Mouse (Mus musculus) heart, postnatal 25 days (tissue): ENCODE data around the gene Ctsf. TPM values are rescaled to one million over a fixed set of nuclear protein-coding genes. Genes with fewer than 3 reads are reported as not detected.
"Not testable (repeated sequence)": the region's sequence is repeated elsewhere in the genome, so short reads cannot be mapped to it uniquely, and the experiment has no call there.

ENCODE experiments used
- DNase-seq: peaks from one replicate; pipeline ENCODE4 v3.0.0; 2022; ENCODE audit warnings: low spot score
- intact Hi-C: fragments of 180-260 bp; cut with DNase I; formaldehyde crosslinking; loops from one replicate; pipeline ENCODE4 v1.15.1; 2025
- total RNA-seq, 2 experiments: library from RNA; stranded (reverse); gene quantifications; 2 replicates each; pipeline ENCODE4 v1.2.3; 2021

Gene Ctsf
- total RNA-seq, 2 experiments from 2014 or later = 77.9 to 82.6 TPM

DNA sequence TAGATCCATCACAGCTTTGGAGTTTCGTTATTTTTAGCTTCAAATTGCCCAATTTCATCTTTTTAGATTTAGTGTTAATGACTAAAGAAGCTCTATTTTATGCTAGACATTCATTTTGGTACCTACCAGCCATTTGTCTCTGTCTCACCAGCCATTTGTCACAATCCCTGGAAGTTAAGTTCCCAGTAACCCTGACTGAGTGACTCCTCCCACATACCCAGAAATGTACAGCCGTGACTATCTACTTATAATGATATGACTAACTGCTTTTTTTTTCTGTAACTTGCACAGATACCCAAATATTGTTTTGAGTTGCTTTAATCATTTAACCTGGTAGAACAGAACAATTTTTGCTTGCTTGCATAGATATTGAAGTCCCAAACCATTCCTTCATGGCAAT lies 9.1 kb upstream of the Ctsf start:
- no peak for DNase-seq
- intact Hi-C loops = no loop called here

DNA sequence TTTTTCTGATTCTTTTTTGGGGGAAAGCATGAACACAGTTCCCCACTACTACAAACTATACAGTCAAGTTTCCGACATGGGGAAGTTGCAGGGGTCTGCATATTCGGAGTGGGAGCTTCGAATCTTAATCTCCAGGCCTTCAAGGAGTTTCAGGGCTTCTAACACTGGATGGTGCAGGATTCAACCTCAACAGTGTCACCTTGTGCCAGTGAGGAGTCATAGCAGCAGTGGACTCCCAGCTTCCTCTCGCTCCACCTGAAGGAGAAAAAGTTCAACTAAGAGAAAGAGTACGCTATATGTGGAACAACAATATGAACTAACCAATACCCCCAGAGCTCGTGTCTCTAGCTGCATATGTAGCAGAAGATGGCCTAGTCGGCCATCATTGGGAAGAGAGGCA lies 7.4 kb upstream of the Ctsf start:
- DNase-seq = no peak
- intact Hi-C loops = no loop called here

DNA sequence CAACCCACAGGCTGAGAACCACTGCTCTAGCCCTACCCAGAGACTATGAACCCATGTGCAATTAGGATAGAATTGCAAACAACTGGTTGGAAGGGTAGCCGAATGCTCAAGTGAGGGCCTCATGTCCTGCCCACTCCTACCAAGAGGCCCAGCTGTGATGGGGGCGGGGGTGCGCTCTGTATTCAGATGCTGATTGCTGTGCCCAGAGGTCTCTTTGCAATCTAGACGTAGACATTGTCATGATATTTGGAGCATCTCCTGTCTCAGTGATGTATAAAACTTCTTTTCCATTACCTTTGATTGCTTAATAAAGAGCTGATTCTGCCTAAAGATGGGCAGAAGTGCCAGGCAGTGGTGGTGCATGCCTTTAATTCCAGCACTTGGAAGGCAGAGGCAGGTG lies 5.1 kb upstream of the Ctsf start:
- intact Hi-C loops = loop anchor here (1.0 kb wide), 1 partner anchor 94 kb away; no protein-coding TSS in a partner anchor
- DNase-seq = no peak

DNA sequence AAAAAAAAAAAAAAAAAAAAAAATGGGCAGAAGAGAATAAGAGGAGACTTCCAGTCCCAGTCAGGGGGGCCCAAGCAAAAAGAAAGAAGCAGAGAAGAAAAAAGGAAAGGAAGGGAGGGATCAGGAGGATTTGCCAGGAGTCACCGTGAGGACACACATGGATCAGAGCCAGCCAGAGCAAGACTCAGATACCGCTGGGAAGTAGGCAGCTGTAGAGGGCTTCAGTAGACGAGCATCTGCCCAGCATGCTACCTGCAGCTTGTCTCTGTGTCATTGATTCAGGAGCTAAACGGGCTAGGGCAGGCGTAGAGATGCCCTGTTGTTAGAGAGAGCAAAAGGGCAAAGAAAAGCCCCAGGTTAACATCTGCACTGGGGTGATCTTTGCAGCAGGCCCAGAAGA lies 4.6 kb upstream of the Ctsf start:
- intact Hi-C loops = no loop called here
- DNase-seq = no peak

DNA sequence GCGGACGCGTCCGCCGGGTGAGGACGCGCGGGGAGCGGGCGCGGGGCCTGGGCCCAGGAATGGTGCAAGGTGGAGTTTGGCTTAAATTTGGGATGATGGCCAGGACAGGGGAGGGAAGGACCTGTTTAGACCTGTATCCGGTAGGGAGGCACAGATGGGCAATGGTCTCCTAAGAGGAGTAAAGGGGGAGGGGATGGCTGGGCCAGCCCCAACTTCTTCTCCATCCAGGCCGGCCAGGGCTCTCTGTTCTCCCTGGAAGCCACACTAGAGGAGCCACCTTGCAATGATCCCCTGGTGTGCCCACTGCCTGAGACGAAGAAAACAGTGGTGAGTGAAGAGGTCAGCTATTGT lies 515 bp downstream of the Ctsf start:
- no peak for DNase-seq
- intact Hi-C loops = no loop called here

DNA sequence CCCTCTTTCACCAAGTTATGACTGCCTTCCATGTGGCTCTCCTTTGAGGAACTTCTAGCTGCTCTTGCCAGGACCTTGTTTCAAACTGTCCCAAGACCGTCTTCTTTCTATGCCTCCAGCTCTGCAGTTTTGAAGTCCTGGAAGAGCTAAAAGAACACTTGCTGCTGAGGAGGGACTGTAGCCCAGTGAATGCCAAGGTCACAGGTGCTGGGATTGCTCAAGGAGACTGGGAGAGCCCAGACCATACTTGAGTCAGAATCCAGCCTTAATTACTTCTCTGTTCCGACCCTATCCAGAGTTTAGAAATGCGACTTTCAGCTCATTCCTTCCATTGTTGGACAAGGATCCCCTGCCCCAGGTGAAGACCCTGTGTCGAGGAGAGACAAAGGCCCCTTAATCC lies 1.0 kb downstream of the Ctsf start:
- DNase-seq = no peak
- intact Hi-C loops = no loop called here

DNA sequence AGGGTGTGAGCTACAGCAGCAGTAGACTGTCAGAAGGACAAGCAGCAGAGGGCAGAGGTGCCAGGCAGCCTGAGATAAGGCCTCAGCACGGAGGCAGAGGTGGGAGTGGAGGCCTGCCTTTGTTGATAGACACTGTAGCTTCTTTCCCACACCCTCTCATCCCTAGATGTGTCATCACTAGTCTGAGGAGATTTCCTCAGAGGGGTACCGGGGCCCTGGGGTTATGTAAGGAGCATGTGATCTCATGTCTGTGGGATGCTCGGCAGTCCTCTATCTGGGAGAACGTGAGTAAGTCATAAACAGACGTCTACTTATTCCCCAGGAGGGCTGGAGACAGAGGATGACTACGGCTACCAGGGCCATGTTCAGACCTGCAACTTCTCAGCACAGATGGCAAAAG lies 4.2 kb downstream of the Ctsf start:
- DNase-seq = no peak
- intact Hi-C loops = no loop called here

DNA sequence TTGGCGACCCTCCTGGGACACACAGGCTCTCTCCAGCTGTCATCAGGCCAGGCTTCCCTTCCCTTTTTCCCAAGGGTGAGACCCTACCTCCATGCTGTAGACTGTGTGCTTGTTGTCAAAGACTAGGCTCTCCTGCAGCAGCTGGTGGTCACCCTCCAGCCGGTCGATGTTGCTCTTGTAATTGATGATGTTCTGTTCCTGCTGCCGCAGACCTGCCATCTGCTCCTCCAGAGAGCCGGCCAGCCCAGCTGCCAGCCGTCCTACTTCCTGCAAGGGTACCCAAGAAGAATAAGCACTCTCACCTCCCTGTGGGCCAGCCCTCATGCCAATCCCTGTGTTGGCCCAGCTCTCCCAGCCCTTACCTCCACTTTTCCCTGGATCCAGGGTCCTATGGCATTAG lies 8.1 kb downstream of the Ctsf start:
- no peak for DNase-seq
- intact Hi-C loops = no loop called here

DNA sequence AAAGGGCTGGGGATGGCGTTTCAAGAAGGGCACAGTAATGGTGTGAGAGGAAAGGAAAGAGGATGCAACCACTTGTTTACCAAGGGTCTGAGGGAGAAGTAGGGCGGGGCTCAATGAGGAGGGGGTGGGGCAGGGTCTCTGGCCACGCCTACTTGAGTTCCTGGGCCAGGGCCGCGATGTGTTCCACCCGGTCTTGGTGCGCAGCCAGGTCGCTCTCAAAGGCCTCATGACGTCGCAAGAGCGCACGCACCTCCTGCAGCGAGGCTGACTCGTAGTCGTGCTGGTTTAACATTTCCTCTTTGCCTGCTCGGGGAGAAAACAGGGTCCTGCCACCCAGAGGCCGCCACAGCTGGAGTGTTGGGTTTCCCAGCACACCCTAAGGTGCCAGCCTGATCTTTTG lies 10.2 kb downstream of the Ctsf start:
- intact Hi-C loops = no loop called here
- no peak for DNase-seq

DNA sequence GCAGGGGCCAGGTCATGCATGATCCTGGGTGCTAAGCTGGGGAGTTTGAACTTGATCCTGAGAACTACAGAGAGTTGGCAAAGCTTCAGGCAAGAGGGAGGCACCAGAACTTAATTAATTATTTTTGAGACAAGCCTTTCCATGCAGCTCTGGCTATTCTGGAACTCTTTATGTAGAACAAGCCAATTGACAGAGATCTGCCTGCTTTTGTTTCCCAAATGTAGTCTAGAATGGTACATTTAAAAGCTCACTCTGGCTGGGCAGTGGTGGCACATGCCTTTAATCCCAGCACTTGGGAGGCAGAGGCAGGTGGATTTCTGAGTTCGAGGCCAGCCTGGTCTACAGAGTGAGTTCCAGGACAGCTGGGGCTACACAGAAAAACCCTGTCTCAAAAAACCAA lies 19.7 kb downstream of the Ctsf start:
- intact Hi-C loops, DNase-seq: not testable (repeated sequence)

DNA sequence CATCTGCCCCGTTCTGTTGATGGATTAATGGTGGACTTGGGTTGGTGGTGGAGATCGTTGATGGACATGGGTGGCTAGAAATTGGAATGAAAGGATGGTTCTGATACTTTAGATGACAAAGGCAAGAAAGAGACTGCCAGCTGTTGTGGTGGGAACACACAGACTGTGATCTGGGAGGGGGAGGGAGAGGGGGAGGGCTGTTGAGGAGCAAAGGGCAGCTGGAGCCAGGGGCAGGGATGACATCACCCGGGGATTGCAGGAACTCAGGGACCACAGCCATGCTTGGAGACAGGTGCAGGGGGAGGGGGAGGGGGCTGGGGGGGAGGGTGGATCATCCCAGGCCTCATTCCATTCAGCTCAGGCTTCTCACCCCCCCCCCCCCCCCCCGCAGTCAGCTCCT lies 21.3 kb downstream of the Ctsf start:
- intact Hi-C loops = no loop called here
- DNase-seq = no peak

DNA sequence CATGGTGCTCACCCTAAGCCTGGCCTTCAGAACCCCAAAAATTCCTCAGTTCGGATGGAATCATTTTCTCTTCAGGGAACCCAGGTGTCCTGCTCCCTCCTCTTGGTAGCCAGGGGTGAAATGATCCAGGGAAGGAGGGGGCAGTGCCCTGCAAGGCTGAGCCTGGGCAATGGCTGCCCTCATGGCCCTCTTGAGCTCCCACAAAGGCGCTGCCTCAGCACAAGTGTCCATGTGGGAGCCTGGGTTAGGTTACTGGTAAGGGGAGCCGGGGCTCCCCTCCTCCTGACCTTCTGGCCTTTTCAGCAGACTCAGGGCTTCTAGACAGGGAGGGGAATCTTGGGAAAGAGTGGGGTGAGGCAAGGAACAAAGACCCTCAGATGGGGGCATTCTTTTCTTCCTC lies 21.8 kb downstream of the Ctsf start:
- no peak for DNase-seq
- intact Hi-C loops = no loop called here

DNA sequence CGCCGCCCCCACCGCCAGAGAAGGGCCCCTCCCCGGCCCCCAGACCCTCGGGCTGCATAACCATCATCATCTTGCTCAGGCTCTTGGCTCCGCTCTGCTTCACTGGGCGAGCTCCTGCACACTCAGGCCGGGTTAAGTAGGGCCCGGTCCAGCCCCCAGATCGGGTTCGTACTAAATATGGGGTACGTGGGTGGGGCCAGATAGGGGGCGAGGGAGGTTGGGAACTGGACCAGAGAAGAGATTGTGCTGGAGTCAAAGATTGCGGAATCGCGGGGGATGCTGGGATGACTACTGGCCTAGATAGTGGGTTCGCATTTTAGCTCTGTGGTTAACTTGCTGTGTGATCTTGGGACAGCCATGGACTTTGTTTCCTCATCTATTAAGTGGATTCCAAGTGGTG lies 22.9 kb downstream of the Ctsf start, which contains the start of gene Actn3:
Actn3 (minus strand) TSS at position 125 of the 400 bp plus-strand sequence.
- intact Hi-C loops = no loop called here
- peak; percentile 20 for DNase-seq

DNA sequence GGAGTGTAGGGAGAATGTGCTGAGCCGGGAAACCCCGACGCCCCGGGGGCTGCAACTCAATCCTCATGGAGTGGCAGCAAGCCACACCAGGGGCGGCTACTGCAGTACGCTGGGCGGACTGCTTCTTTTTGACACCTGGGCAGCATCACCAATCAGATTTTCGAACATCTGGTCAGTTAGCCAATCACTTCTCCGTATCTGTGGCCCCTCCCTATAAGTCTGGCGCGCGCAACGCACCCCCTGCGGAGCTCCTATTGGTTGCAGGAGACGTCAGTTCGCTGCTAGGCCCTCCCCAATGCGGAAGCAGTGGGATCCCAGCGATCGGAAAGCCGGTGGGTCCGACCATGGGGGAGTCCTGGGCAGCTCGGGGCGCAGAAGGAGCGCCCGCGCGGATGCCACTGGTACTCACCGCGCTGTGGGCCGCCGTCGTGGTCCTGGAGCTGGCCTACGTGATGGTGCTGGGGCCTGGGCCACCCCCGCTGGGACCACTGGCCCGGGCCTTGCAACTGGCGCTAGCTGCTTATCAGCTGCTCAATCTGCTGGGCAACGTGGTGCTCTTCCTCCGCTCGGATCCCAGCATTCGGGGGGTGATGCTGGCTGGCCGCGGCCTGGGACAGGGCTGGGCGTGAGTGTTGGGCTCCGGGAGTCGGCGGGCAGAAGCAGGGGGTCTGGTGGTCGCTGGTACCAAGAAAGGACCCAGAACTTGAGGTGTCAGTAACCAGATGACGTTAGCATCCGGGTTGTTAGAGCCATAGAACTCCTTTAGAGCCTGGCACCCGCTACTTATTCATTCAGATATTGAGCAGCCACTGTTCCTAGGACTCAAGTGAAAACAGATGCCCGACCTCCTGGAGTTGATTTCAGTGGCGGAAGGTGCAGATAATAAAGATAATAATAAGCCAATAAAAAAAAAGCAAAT lies 23.7 kb downstream of the Ctsf start, which contains the start of gene Zdhhc24:
Zdhhc24 (plus strand) TSS at position 264 of the 919 bp plus-strand sequence.
- peak; percentile 92 for DNase-seq
- intact Hi-C loops = no loop called here

DNA sequence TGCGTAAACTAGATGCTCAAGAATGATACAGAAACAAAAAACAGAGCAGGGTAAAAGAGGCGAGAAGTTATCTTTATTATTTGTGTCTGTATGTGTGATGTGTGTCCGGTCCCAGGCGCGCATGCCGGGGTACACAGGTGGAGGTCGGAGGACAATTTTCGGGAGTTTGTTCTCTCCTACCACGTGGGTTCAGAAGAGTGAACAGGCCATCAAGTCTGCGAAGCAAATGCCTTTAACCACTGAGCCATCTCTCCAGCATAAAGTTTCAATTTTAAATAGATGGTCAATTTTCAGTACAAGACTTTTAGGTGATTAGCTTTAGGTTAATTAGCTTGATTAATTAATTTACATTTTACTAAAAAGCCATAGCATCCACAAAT lies 24.4 kb downstream of the Ctsf start:
- intact Hi-C loops = no loop called here
- no peak for DNase-seq

DNA sequence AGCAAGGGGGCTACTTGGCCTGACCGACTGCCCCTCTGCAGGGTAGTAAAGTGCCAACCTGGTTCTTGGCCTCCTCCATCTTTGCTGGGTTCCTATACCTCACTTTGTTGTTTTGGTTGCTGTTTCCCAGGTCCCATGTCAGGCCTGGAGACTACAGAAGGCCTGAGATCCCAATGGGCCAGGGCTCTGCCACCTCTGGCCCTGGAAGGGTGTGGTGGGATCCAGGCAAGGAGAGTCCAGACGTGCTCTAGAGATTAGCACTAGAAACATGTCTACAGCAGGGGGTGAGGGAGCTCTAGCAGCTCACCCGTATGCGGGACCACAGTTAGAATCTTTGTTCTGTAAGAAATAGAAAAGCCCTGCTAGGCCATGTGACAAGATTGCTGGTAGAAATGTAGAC lies 29.0 kb downstream of the Ctsf start:
- DNase-seq = no peak
- intact Hi-C loops = no loop called here

DNA sequence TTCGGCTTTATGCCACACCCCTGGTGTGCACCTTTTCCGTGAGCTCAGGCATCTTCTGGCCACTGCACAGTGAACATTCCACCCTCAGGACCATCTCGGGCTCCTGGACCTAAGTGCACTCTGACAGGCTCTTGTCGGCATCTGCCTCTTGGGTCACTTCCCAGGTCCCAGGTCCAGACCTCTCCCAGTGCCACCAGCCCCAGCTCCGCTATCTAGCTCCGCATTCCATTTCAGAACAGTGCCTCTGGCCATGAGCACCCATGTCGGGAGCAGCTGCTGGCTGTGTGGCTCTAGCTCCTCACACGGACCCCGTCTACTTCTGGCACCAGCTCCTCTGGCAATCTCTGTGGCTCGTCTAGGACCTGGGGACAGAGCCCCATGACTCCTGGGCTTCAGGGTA lies 34.9 kb downstream of the Ctsf start:
- no peak for DNase-seq
- intact Hi-C loops = no loop called here

DNA sequence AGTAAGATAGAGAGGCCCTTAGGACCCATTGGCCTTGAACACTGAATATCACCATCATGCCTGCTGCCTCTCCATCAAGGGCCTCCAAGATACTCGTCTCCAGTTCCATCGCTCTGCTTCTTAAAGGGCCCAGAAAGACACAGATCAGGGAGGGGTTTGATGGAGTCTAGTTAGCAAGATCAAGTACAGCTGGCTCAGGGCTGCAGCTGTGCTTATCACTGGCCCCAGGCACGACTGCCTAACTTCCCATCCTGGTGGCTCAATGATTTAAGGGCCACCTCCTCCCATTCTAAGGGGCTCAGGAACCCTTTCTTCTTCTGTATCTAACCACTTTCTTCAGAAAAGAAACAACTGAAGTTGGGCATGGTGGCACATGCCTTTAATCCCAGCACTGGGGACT lies 36.9 kb downstream of the Ctsf start:
- DNase-seq = no peak
- intact Hi-C loops = no loop called here

DNA sequence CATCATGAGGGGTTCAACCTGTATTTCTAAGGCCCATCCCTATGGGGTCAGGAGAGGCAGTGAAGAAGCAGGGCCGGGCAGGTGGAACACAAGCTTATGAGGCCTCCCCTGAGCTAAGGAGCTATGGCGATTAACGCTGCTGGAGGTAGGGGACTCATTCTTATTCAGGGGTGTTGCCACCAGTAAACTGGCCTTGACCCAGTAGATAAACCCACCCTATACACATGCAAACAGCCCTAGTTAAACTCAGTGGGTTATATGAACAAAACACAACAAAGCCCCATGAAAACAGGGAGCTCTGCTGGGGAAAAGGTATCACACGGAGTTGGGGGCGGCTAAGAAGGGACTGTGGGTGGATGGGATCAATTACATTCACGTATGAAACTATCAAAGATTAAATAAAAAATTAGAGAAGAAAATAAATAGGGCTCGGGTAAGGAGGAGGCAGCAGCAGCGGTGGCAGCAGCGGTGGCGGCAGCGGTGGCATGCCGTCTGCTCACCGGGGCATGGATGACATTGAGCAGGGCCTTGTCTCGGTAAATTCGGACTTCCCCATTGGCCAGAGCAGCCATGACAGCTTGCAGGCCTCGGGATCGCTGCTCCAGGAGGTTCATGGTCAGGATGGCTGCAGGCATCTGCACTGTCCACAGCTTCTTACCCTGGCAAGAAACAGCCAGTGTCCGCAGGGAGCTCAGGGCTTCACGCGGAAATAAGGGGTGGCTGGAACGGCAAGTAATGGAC lies 42.0 kb downstream of the Ctsf start:
- DNase-seq = no peak
- intact Hi-C loops = no loop called here

DNA sequence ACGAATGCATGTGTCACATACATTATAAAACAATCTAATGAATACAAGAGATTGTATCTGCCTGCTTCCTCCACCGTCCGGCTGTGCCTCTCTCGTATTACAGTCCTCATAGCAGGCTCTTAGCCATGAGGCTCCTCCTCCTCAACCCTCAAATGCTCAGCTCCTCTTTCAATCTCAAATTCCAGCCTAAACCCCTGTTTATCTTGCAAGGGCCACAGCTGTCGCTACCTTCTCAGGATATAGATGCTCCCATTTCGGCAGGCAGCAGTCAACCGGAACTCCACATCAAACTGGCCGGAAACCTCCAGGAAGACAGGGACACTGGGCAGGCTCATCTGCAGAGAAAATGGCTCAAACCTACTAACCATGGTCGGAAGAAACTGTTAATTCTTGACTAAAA lies 44.0 kb downstream of the Ctsf start:
- intact Hi-C loops = no loop called here
- DNase-seq = no peak

DNA sequence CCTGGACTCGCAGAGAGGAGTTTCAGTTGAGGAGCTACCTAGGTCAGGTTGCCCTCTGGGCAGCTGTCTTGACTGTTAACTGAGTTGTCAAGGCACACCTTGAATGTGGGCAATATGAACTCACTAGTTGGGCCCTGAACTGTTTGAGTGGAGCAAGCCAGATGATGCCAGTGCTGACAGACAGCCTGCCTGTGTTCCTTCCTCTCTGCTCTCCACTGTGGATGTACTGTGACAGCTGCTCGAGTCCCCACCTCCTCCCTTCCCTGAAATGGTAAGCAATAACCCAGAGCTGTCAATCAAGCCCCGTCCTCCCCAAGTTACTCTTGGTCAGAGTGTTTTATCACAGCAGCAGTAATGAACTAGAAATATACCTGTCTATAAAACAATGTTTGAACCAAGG lies 45.0 kb downstream of the Ctsf start:
- intact Hi-C loops = no loop called here
- no peak for DNase-seq
